Mouse (Mus musculus): ENCODE data around the gene Zfhx3. TPM values are rescaled to one million over a fixed set of nuclear protein-coding genes. Genes with fewer than 3 reads are reported as not detected.

The Zfhx3 gene
- polyA plus RNA-seq, 1 experiment, result 6.6 TPM

GRCm38 (mm10) chr8:107944676-107945600 is 2.5 kb downstream of the Zfhx3 start:
- TF ChIP-seq POLR2A (IDR thresholded peaks at IDR 0.05; ENCODE audit: borderline replicate concordance, control insufficient read depth, low read depth, low read length) (no peak), CTCF (IDR thresholded peaks at IDR 0.05; ENCODE audit: control insufficient read depth, insufficient read depth, low read length) (no peak)
- H3K4me1 ChIP-seq (ENCODE audit: control insufficient read depth, insufficient read depth, low read length), result no peaks in the 10 kb centered on the region
- 25% methylated on average over 31 of the region's 31 CpGs for WGBS
- no peak overlapping the region for H3K27ac ChIP-seq (ENCODE audit: control insufficient read depth, insufficient read depth, low read depth, low read length, poor library complexity)
- H3K4me3 ChIP-seq (replicated peaks; ENCODE audit: control insufficient read depth, low read depth, low read length), result no peak overlapping the region

GRCm38 (mm10) chr8:107946888-107947287 is 4.4 kb downstream of the Zfhx3 start:
- TF ChIP-seq POLR2A (IDR thresholded peaks at IDR 0.05; ENCODE audit: borderline replicate concordance, control insufficient read depth, low read depth, low read length) (no peak), CTCF (IDR thresholded peaks at IDR 0.05; ENCODE audit: control insufficient read depth, insufficient read depth, low read length) (no peak)

GRCm38 (mm10) chr8:107955887-107956286 is 13.4 kb downstream of the Zfhx3 start:
- Histone ChIP-seq H3K27ac (ENCODE audit: control insufficient read depth, insufficient read depth, low read depth, low read length, poor library complexity) (no peak overlapping the region), H3K4me3 (replicated peaks; ENCODE audit: control insufficient read depth, low read depth, low read length) (no peak overlapping the region), H3K4me1 (ENCODE audit: control insufficient read depth, insufficient read depth, low read length) (no peaks in the 10 kb centered on the region)
- WGBS, result 63% methylated on average over 3 of the region's 3 CpGs
- TF ChIP-seq POLR2A (IDR thresholded peaks at IDR 0.05; ENCODE audit: borderline replicate concordance, control insufficient read depth, low read depth, low read length) (no peak), CTCF (IDR thresholded peaks at IDR 0.05; ENCODE audit: control insufficient read depth, insufficient read depth, low read length) (no peak)

More at GRCm38 (mm10) chr8:107946888-107947287, 4.4 kb downstream of the Zfhx3 start:
- no peak overlapping the region for H3K27ac ChIP-seq (ENCODE audit: control insufficient read depth, insufficient read depth, low read depth, low read length, poor library complexity)
- no peak overlapping the region for H3K4me3 ChIP-seq (replicated peaks; ENCODE audit: control insufficient read depth, low read depth, low read length)
- no peaks in the 10 kb centered on the region for H3K4me1 ChIP-seq (ENCODE audit: control insufficient read depth, insufficient read depth, low read length)
- 56% methylated on average over 5 of the region's 5 CpGs for WGBS

- WGBS, result 68% methylated on average over 8 of the region's 8 CpGs
- H3K4me3 ChIP-seq (replicated peaks; ENCODE audit: control insufficient read depth, low read depth, low read length), result no peak overlapping the region
- no peak overlapping the region for H3K27ac ChIP-seq (ENCODE audit: control insufficient read depth, insufficient read depth, low read depth, low read length, poor library complexity)
- no peaks in the 10 kb centered on the region for H3K4me1 ChIP-seq (ENCODE audit: control insufficient read depth, insufficient read depth, low read length)
- no peak for TF ChIP-seq CTCF (IDR thresholded peaks at IDR 0.05; ENCODE audit: control insufficient read depth, insufficient read depth, low read length)
- no peak for TF ChIP-seq POLR2A (IDR thresholded peaks at IDR 0.05; ENCODE audit: borderline replicate concordance, control insufficient read depth, low read depth, low read length)
These were observed 15.1 kb downstream of the Zfhx3 start for GRCm38 (mm10) chr8:107957566-107957965.

- H3K27ac ChIP-seq (ENCODE audit: control insufficient read depth, insufficient read depth, low read depth, low read length, poor library complexity), result no peak overlapping the region
- WGBS, result 79% methylated on average over 11 of the region's 11 CpGs
- TF ChIP-seq CTCF (IDR thresholded peaks at IDR 0.05; ENCODE audit: control insufficient read depth, insufficient read depth, low read length) (no peak), POLR2A (IDR thresholded peaks at IDR 0.05; ENCODE audit: borderline replicate concordance, control insufficient read depth, low read depth, low read length) (no peak)
These were observed 18.0 kb downstream of the Zfhx3 start for GRCm38 (mm10) chr8:107960466-107960865.

GRCm38 (mm10) chr8:107960878-107961277 is 18.4 kb downstream of the Zfhx3 start:
- no peak overlapping the region for H3K27ac ChIP-seq (ENCODE audit: control insufficient read depth, insufficient read depth, low read depth, low read length, poor library complexity)
- TF ChIP-seq CTCF (IDR thresholded peaks at IDR 0.05; ENCODE audit: control insufficient read depth, insufficient read depth, low read length), result no peak
- no peak for TF ChIP-seq POLR2A (IDR thresholded peaks at IDR 0.05; ENCODE audit: borderline replicate concordance, control insufficient read depth, low read depth, low read length)
- no peak overlapping the region for H3K4me3 ChIP-seq (replicated peaks; ENCODE audit: control insufficient read depth, low read depth, low read length)
- 75% methylated on average over 8 of the region's 8 CpGs for WGBS
- H3K4me1 ChIP-seq (ENCODE audit: control insufficient read depth, insufficient read depth, low read length), result no peaks in the 10 kb centered on the region

More at GRCm38 (mm10) chr8:107960466-107960865, 18.0 kb downstream of the Zfhx3 start:
- H3K4me1 ChIP-seq (ENCODE audit: control insufficient read depth, insufficient read depth, low read length), result no peaks in the 10 kb centered on the region
- no peak overlapping the region for H3K4me3 ChIP-seq (replicated peaks; ENCODE audit: control insufficient read depth, low read depth, low read length)

GRCm38 (mm10) chr8:107972198-107972597 is 29.8 kb downstream of the Zfhx3 start:
- no peak for TF ChIP-seq POLR2A (IDR thresholded peaks at IDR 0.05; ENCODE audit: borderline replicate concordance, control insufficient read depth, low read depth, low read length)
- no peak for TF ChIP-seq CTCF (IDR thresholded peaks at IDR 0.05; ENCODE audit: control insufficient read depth, insufficient read depth, low read length)
- Histone ChIP-seq H3K27ac (ENCODE audit: control insufficient read depth, insufficient read depth, low read depth, low read length, poor library complexity) (no peak overlapping the region), H3K4me1 (ENCODE audit: control insufficient read depth, insufficient read depth, low read length) (no peaks in the 10 kb centered on the region), H3K4me3 (replicated peaks; ENCODE audit: control insufficient read depth, low read depth, low read length) (no peak overlapping the region)
- WGBS, result 79% methylated on average over 4 of the region's 4 CpGs

GRCm38 (mm10) chr8:107974451-107974850 is 32.0 kb downstream of the Zfhx3 start:
- no peaks in the 10 kb centered on the region for H3K4me1 ChIP-seq (ENCODE audit: control insufficient read depth, insufficient read depth, low read length)
- 78% methylated on average over 13 of the region's 13 CpGs for WGBS
- no peak overlapping the region for H3K27ac ChIP-seq (ENCODE audit: control insufficient read depth, insufficient read depth, low read depth, low read length, poor library complexity)
- no peak for TF ChIP-seq CTCF (IDR thresholded peaks at IDR 0.05; ENCODE audit: control insufficient read depth, insufficient read depth, low read length)
- no peak for TF ChIP-seq POLR2A (IDR thresholded peaks at IDR 0.05; ENCODE audit: borderline replicate concordance, control insufficient read depth, low read depth, low read length)
- H3K4me3 ChIP-seq (replicated peaks; ENCODE audit: control insufficient read depth, low read depth, low read length), result no peak overlapping the region
